Mouse (Mus musculus) myocyte (in vitro differentiated cells): Measurements from ENCODE around the gene Qprt.

Experiments used
- CEBPB ChIP-seq: IDR thresholded peaks from 2 replicates; pipeline ENCODE4 v1.6.1; 2011; ENCODE audit warnings: mild to moderate bottlenecking, moderate library complexity; ENCODE audit not compliant: poor library complexity, insufficient read depth, severe bottlenecking
- E2F4 ChIP-seq: IDR thresholded peaks from one replicate; pipeline ENCODE4 v1.6.1; 2011; ENCODE audit warnings: mild to moderate bottlenecking, control low read depth, moderate library complexity; ENCODE audit not compliant: insufficient read depth
- MAX ChIP-seq: IDR thresholded peaks from one replicate; pipeline ENCODE4 v1.6.1; 2011; ENCODE audit warnings: low read depth, mild to moderate bottlenecking, control low read depth
- POLR2A ChIP-seq: IDR thresholded peaks from one replicate; pipeline ENCODE4 v1.6.1; 2011; ENCODE audit warnings: low read depth, mild to moderate bottlenecking, control low read depth, moderate library complexity; ENCODE audit not compliant: insufficient read length
- POLR2AphosphoS2 ChIP-seq: IDR thresholded peaks from one replicate; pipeline ENCODE4 v1.6.1; 2011; ENCODE audit warnings: low read depth, control low read depth; ENCODE audit not compliant: insufficient read length
- TCF12 ChIP-seq: IDR thresholded peaks from one replicate; pipeline ENCODE4 v1.6.1; 2011; ENCODE audit warnings: mild to moderate bottlenecking, control low read depth; ENCODE audit not compliant: poor library complexity, insufficient read depth, severe bottlenecking

GRCm38 (mm10) chr7:127145387-127146266 lies 23.6 kb upstream of the Qprt start:
- TF ChIP-seq MAX = no peak
- no peak for TF ChIP-seq CEBPB
- no peak for TF ChIP-seq TCF12
- TF ChIP-seq E2F4 = no peak
- TF ChIP-seq POLR2A = no peak
- no peak for TF ChIP-seq POLR2AphosphoS2
